Mouse (Mus musculus) limb, embryonic 10.5 days (tissue): ENCODE results near the gene Dusp8. TPM values are rescaled to one million over a fixed set of nuclear protein-coding genes. Genes with fewer than 3 reads are reported as not detected.

Experiments used
- polyA plus RNA-seq: library from polyadenylated mRNA; unstranded; fragments of >200 nt; fragmentation: Nextera tagmentation; extraction: Ambion mirVana; gene quantifications from 2 replicates; pipeline ENCODE4 v1.2.1, GENCODE M21; 2016

The Dusp8 gene
- polyA plus RNA-seq, 1 experiment from 2014 or later: 0.34 TPM

Other genes starting within 250 kb of the Dusp8 start
- gene Tollip, start 177.3 kb downstream of the Dusp8 start, polyA plus RNA-seq: 41.1 and 45.7 TPM in 2 replicates
- 0.43 and 0.64 TPM in 2 replicates for gene Brsk2, start 146.1 kb downstream of the Dusp8 start, polyA plus RNA-seq
- gene Mob2, start 34.8 kb downstream of the Dusp8 start, polyA plus RNA-seq: 67.8 and 74.4 TPM in 2 replicates
- gene Gm45618, start 24.9 kb upstream of the Dusp8 start, polyA plus RNA-seq: not detected in 2 replicates
- not detected in 2 replicates for gene Gm39115, start 40.2 kb upstream of the Dusp8 start, polyA plus RNA-seq
- not detected in 2 replicates for gene Gm45337, start 48.8 kb upstream of the Dusp8 start, polyA plus RNA-seq
- gene Gm29735, start 61.3 kb upstream of the Dusp8 start, polyA plus RNA-seq: not detected in 2 replicates
- not detected in 2 replicates for gene Gm4553, start 69.9 kb upstream of the Dusp8 start, polyA plus RNA-seq
- not detected in 2 replicates for gene Krtap5-2, start 80.2 kb upstream of the Dusp8 start, polyA plus RNA-seq
- gene Gm10153, start 94.5 kb upstream of the Dusp8 start, polyA plus RNA-seq: not detected in 2 replicates
- gene Krtap5-3, start 105.5 kb upstream of the Dusp8 start, polyA plus RNA-seq: not detected in 2 replicates
- not detected in 2 replicates for gene Gm7579, start 116.0 kb upstream of the Dusp8 start, polyA plus RNA-seq
- gene Krtap5-5, start 134.1 kb upstream of the Dusp8 start, polyA plus RNA-seq: not detected in 2 replicates
- gene Gm40460, start 145.2 kb upstream of the Dusp8 start, polyA plus RNA-seq: not detected in 2 replicates
- not detected in 2 replicates for gene Gm2431, start 162.5 kb upstream of the Dusp8 start, polyA plus RNA-seq
- gene Gm4559, start 178.5 kb upstream of the Dusp8 start, polyA plus RNA-seq: not detected in 2 replicates
- not detected in 2 replicates for gene Krtap5-1, start 201.3 kb upstream of the Dusp8 start, polyA plus RNA-seq
- gene Krtap5-4, start 207.7 kb upstream of the Dusp8 start, polyA plus RNA-seq: not detected in 2 replicates